Mouse (Mus musculus): Measurements from ENCODE around the gene Efemp2.
A peak's percentile ranks its signal among the peaks of the same experiment; 100 is the strongest.

The Efemp2 gene

GRCm38 (mm10) chr19:5451766-5452165 lies 22.0 kb upstream of the Efemp2 start:
- no peak for DNase-seq (ENCODE audit: low spot score in 2 of 2)

GRCm38 (mm10) chr19:5455037-5455436 lies 18.7 kb upstream of the Efemp2 start:
- DNase-seq (ENCODE audit: low spot score in 2 of 2) = no peak

GRCm38 (mm10) chr19:5455568-5455967 lies 18.2 kb upstream of the Efemp2 start:
- no peak for DNase-seq (ENCODE audit: low spot score in 2 of 2)

- DNase-seq (ENCODE audit: low spot score in 2 of 2) = peak; percentile 62 to 80
These were observed 17.4 kb upstream of the Efemp2 start for GRCm38 (mm10) chr19:5456241-5456921.

GRCm38 (mm10) chr19:5456922-5457745 lies 16.6 kb upstream of the Efemp2 start:
- peak; percentile 97 to 98 for DNase-seq (ENCODE audit: low spot score in 2 of 2)

GRCm38 (mm10) chr19:5457746-5458442 lies 15.9 kb upstream of the Efemp2 start, which contains the start of gene Ccdc85b:
Gene Ccdc85b (minus strand): TSS chr19:5457894.
- no peak for DNase-seq (ENCODE audit: low spot score in 2 of 2)

GRCm38 (mm10) chr19:5459019-5459418 lies 14.7 kb upstream of the Efemp2 start:
- no peak for DNase-seq (ENCODE audit: low spot score in 2 of 2)

- no peak for DNase-seq (ENCODE audit: low spot score in 2 of 2)
These were observed 13.9 kb upstream of the Efemp2 start for GRCm38 (mm10) chr19:5459896-5460295.

GRCm38 (mm10) chr19:5460465-5460911 lies 13.3 kb upstream of the Efemp2 start, which contains the start of gene Fibp:
Gene Fibp (plus strand): TSS chr19:5460615.
- DNase-seq (ENCODE audit: low spot score in 2 of 2) = peak; percentile 87 to 88

GRCm38 (mm10) chr19:5461411-5461810 lies 12.3 kb upstream of the Efemp2 start:
- DNase-seq (ENCODE audit: low spot score in 2 of 2) = no peak

GRCm38 (mm10) chr19:5463212-5463611 lies 10.5 kb upstream of the Efemp2 start:
- DNase-seq (ENCODE audit: low spot score in 2 of 2) = no peak

GRCm38 (mm10) chr19:5463791-5464562 lies 9.8 kb upstream of the Efemp2 start:
- DNase-seq (ENCODE audit: low spot score in 2 of 2) = peak in 1 of 2 experiments; percentile 42

- DNase-seq (ENCODE audit: low spot score in 2 of 2) = no peak
These were observed 8.7 kb upstream of the Efemp2 start for GRCm38 (mm10) chr19:5465037-5465436.

- DNase-seq (ENCODE audit: low spot score in 2 of 2) = no peak
These were observed 6.7 kb upstream of the Efemp2 start for GRCm38 (mm10) chr19:5466916-5467500.

- DNase-seq (ENCODE audit: low spot score in 2 of 2) = no peak
These were observed 5.4 kb upstream of the Efemp2 start, which contains the start of gene Ctsw for GRCm38 (mm10) chr19:5468374-5468773. Gene Ctsw (minus strand): TSS chr19:5468507.

GRCm38 (mm10) chr19:5471846-5472245 lies 1.9 kb upstream of the Efemp2 start:
- DNase-seq (ENCODE audit: low spot score in 2 of 2) = no peak

- no peak for DNase-seq (ENCODE audit: low spot score in 2 of 2)
These were observed 897 bp upstream of the Efemp2 start for GRCm38 (mm10) chr19:5472857-5473256.

GRCm38 (mm10) chr19:5474281-5475068 lies 721 bp downstream of the Efemp2 start:
- DNase-seq (ENCODE audit: low spot score in 2 of 2) = peak in 1 of 2 experiments; percentile 37

- no peak for DNase-seq (ENCODE audit: low spot score in 2 of 2)
These were observed 1.4 kb downstream of the Efemp2 start for GRCm38 (mm10) chr19:5475069-5475714.

Data from heart, adult 9 months (tissue).